Mouse (Mus musculus): ENCODE measurements around the gene Vamp2.

The Vamp2 gene

GRCm38 (mm10) chr11:69081613-69082012, 6.7 kb upstream of the Vamp2 start:
- DNase-seq, result no peak

- no peak for DNase-seq
These were observed 2.7 kb upstream of the Vamp2 start for GRCm38 (mm10) chr11:69085608-69086007.

GRCm38 (mm10) chr11:69086390-69086789, 1.9 kb upstream of the Vamp2 start:
- no peak for DNase-seq

- DNase-seq, result no peak
These were observed 1.2 kb upstream of the Vamp2 start for GRCm38 (mm10) chr11:69087082-69087481.

- DNase-seq, result no peak
These were observed 693 bp upstream of the Vamp2 start for GRCm38 (mm10) chr11:69087597-69087996.

- peak in 1 of 2 experiments; percentile 54 for DNase-seq
These were observed 746 bp downstream of the Vamp2 start for GRCm38 (mm10) chr11:69088856-69089615.

GRCm38 (mm10) chr11:69089616-69090290, 1.5 kb downstream of the Vamp2 start:
- no peak for DNase-seq

GRCm38 (mm10) chr11:69090367-69090766, 2.1 kb downstream of the Vamp2 start:
- DNase-seq, result no peak

GRCm38 (mm10) chr11:69091566-69092385, 3.5 kb downstream of the Vamp2 start:
- no peak for DNase-seq

GRCm38 (mm10) chr11:69092386-69092751, 4.1 kb downstream of the Vamp2 start:
- peak; percentile 92 to 95 for DNase-seq

- no peak for DNase-seq
These were observed 4.6 kb downstream of the Vamp2 start for GRCm38 (mm10) chr11:69092871-69093270.

- peak in 1 of 2 experiments; percentile 15 for DNase-seq
These were observed 5.6 kb downstream of the Vamp2 start for GRCm38 (mm10) chr11:69093856-69094255.

- peak; percentile 98 to 99 for DNase-seq
These were observed 6.6 kb downstream of the Vamp2 start, which contains the start of gene Per1 for GRCm38 (mm10) chr11:69094697-69095429. Per1 (plus strand) TSS chr11:69095217.

GRCm38 (mm10) chr11:69095511-69096231, 7.4 kb downstream of the Vamp2 start:
- DNase-seq, result peak in 1 of 2 experiments; percentile 2

GRCm38 (mm10) chr11:69096360-69096986, 8.2 kb downstream of the Vamp2 start:
- DNase-seq, result peak in 1 of 2 experiments; percentile 23

GRCm38 (mm10) chr11:69096987-69097900, 9.0 kb downstream of the Vamp2 start:
- DNase-seq, result peak; percentile 81 to 82

- DNase-seq, result no peak
These were observed 9.9 kb downstream of the Vamp2 start for GRCm38 (mm10) chr11:69098039-69098761.

- DNase-seq, result peak; percentile 99
These were observed 10.4 kb downstream of the Vamp2 start for GRCm38 (mm10) chr11:69098762-69099091.

- DNase-seq, result peak; percentile 73 to 79
These were observed 11.1 kb downstream of the Vamp2 start for GRCm38 (mm10) chr11:69099177-69099914.
